Mouse (Mus musculus) midbrain, embryonic 15.5 days (tissue): ENCODE measurements around the gene Upf2. TPM values are rescaled to one million over a fixed set of nuclear protein-coding genes. Genes with fewer than 3 reads are reported as not detected.
"Not testable (repeated sequence)": the region's sequence is repeated elsewhere in the genome, so short reads cannot be mapped to it uniquely, and the experiment has no call there.

Source experiments
- ATAC-seq: fragments of 200-750 bp; cut with Nextera tagmentation; replicated peaks from 2 replicates; pipeline ENCODE4 v1.8.0; 2017; ENCODE audit warnings: moderate TSS enrichment
- H3K27ac ChIP-seq: fragments of 300-500 bp; sonication (generic); 2 replicates; pipeline ENCODE4 v1.5.1; 2015; ENCODE audit warnings: mild to moderate bottlenecking, inconsistent platforms
- H3K27me3 ChIP-seq: fragments of 300-500 bp; sonication (generic); replicated peaks from 2 replicates; pipeline ENCODE4 v1.6.1; 2015; ENCODE audit warnings: inconsistent platforms
- H3K36me3 ChIP-seq: fragments of 300-500 bp; sonication (generic); replicated peaks from 2 replicates; pipeline ENCODE4 v1.6.1; 2015; ENCODE audit warnings: inconsistent platforms
- H3K4me1 ChIP-seq: fragments of 300-500 bp; sonication (generic); 2 replicates; pipeline ENCODE4 v1.6.1; 2015; ENCODE audit warnings: inconsistent platforms
- H3K4me2 ChIP-seq: fragments of 300-500 bp; sonication (generic); 2 replicates; pipeline ENCODE4 v1.6.1; 2015; ENCODE audit warnings: inconsistent platforms, mild to moderate bottlenecking, moderate library complexity
- H3K4me3 ChIP-seq: fragments of 300-500 bp; sonication (generic); 2 replicates; pipeline ENCODE4 v1.5.1; 2015; ENCODE audit warnings: mild to moderate bottlenecking, inconsistent platforms
- H3K9ac ChIP-seq: fragments of 300-500 bp; sonication (generic); 2 replicates; pipeline ENCODE4 v1.6.1; 2015; ENCODE audit warnings: mild to moderate bottlenecking, inconsistent platforms
- H3K9me3 ChIP-seq: fragments of 300-500 bp; sonication (generic); 2 replicates; pipeline ENCODE4 v1.6.1; 2016; ENCODE audit warnings: inconsistent platforms
- WGBS: fragments of 180-500 bp; shearing (Covaris S2); methylation state at CpG from one replicate; pipeline ENCODE4 v1.1.7; 2015; ENCODE audit warnings: mixed read lengths; 5-methylcytosine and 5-hydroxymethylcytosine counted together
- polyA plus RNA-seq: library from polyadenylated mRNA; unstranded; fragments of >200 nt; fragmentation: Nextera tagmentation; extraction: Ambion mirVana; gene quantifications from 2 replicates; pipeline ENCODE4 v1.2.1, GENCODE M21; 2015

The Upf2 gene
- polyA plus RNA-seq, 1 experiment from 2014 or later: 8.8 TPM

DNA sequence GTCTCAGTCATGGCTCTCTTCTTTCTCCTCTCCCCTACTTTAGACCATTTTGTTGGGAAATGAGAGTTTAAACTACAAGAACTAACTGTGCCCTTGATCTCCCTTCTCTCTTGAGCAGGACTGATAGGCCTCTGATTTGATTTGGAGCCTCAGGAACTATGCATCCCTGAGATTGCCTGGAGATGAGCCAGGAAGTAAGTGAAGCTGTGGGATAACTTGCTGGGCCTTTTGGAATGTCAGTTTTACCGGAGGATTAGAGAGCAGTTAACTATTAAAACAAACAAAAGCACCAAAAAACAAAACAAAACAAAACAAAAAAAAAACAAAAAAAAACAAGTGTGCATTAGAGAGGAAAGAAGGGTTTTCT, 124.2 kb downstream of the Upf2 start:
- ATAC-seq: no peak
- no peaks in the 10 kb centered on the region for H3K9me3 ChIP-seq
- H3K4me1 ChIP-seq: no peaks in the 10 kb centered on the region
- WGBS: 52% methylated on average over 1 of the region's 1 CpGs
- H3K27me3 ChIP-seq: no peaks in the 10 kb centered on the region
- H3K36me3 ChIP-seq: no peaks in the 10 kb centered on the region
- H3K27ac ChIP-seq: no peak overlapping the region
- no peak overlapping the region for H3K4me3 ChIP-seq
- H3K4me2 ChIP-seq: no peak overlapping the region
- H3K9ac ChIP-seq: no peak overlapping the region

DNA sequence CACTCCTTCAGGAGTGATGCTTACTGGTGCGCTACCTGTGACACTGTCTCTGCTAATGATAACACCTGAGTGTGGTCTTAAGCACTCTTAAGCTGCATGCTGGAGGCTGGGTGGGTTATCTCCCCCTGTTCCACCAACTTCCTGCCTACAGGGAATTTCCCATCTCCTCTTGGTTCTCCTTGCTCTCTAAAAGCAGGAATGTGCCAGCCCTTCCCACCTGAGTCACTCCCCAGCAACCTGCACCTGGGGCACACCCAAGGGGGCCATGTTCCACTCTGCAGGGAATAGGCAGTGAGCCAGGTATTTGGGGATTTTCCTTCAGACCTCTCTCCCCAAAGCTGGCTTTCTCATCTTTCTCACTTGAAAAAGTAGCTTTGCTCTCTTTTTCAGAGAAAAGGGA, 128.8 kb downstream of the Upf2 start:
- H3K4me1 ChIP-seq: no peaks in the 10 kb centered on the region
- no peak overlapping the region for H3K4me3 ChIP-seq
- H3K9me3 ChIP-seq: no peaks in the 10 kb centered on the region
- H3K4me2 ChIP-seq: no peak overlapping the region
- H3K27me3 ChIP-seq: no peaks in the 10 kb centered on the region
- H3K9ac ChIP-seq: no peak overlapping the region
- H3K36me3 ChIP-seq: no peaks in the 10 kb centered on the region
- no peak for ATAC-seq
- H3K27ac ChIP-seq: no peak overlapping the region
- 95% methylated on average over 1 of the region's 1 CpGs for WGBS

DNA sequence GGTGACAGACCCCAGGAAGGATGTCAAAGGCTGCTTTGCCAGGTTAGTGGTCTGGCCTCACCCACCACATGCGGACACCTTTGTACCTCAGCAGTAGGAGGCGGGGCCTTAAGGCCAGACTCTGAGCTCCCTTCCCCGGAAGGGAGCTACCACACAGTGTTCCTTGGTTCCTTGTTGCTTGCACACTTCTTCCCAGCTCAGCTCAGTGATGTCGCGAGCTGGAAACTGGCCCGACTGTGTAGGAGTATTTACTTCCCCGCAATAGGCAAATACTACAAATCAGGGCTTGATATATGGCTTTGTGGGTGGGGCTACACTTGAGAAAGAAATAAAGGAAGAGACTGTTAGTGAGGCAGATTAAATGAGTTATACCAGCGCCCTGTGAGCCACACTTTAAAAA, 129.8 kb downstream of the Upf2 start:
- ATAC-seq: no peak
- no peaks in the 10 kb centered on the region for H3K9me3 ChIP-seq
- 66% methylated on average over 8 of the region's 8 CpGs for WGBS

DNA sequence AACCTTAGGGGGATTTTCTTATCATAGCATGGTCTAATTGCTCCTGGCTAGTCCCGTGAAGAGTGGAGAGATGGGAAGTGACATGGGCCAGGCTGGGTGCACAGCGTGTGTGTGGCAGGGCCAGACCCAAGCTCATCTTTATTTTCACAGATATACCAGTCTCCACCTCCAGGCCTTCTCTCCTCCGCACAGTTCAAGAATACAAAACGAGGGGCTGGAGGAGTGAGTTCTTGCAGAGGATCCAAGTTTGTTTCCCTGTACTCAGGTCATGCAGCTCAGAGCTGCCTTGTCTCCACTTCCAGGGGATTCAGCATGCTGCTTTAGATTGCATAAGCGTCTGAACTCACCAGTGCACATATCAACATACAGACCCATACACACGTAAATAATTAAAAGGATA, 131.3 kb downstream of the Upf2 start:
- Histone ChIP-seq H3K27ac (no peak overlapping the region), H3K27me3 (no peaks in the 10 kb centered on the region), H3K9ac (no peak overlapping the region), H3K4me1 (no peaks in the 10 kb centered on the region), H3K4me2 (no peak overlapping the region), H3K4me3 (no peak overlapping the region), H3K36me3 (no peaks in the 10 kb centered on the region), H3K9me3 (no peaks in the 10 kb centered on the region)
- ATAC-seq: no peak
- 87% methylated on average over 6 of the region's 6 CpGs for WGBS

More for the DNA sequence above, 129.8 kb downstream of the Upf2 start:
- Histone ChIP-seq H3K4me1 (no peaks in the 10 kb centered on the region), H3K27ac (no peak overlapping the region), H3K27me3 (no peaks in the 10 kb centered on the region), H3K4me3 (no peak overlapping the region), H3K36me3 (no peaks in the 10 kb centered on the region), H3K9ac (no peak overlapping the region), H3K4me2 (no peak overlapping the region)

DNA sequence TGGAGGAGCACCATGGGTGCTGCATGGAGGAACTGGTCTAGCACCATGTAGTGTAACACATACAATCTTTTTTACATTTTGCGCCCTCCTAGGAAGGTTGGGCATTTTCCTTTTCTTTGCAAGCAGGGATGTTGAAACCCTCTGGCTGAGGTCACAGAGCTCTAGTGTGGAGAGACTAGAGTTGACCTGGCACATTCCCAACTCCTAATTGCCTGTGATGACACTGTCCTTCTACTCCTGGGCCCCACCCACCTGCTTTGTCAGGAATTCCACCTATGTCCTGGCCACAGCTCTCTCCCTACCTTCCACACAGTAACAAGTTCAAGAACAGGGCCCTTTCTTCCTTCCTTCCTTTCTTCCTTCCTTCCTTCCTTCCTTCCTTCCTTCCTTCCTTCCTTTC, 132.4 kb downstream of the Upf2 start:
- Histone ChIP-seq H3K4me3 (no peak overlapping the region), H3K36me3 (no peaks in the 10 kb centered on the region), H3K4me2 (no peak overlapping the region), H3K4me1 (no peaks in the 10 kb centered on the region), H3K9ac (no peak overlapping the region), H3K9me3 (no peaks in the 10 kb centered on the region), H3K27ac (no peak overlapping the region), H3K27me3 (no peaks in the 10 kb centered on the region)
- no peak for ATAC-seq
- 100% methylated on average over 1 of the region's 1 CpGs for WGBS

DNA sequence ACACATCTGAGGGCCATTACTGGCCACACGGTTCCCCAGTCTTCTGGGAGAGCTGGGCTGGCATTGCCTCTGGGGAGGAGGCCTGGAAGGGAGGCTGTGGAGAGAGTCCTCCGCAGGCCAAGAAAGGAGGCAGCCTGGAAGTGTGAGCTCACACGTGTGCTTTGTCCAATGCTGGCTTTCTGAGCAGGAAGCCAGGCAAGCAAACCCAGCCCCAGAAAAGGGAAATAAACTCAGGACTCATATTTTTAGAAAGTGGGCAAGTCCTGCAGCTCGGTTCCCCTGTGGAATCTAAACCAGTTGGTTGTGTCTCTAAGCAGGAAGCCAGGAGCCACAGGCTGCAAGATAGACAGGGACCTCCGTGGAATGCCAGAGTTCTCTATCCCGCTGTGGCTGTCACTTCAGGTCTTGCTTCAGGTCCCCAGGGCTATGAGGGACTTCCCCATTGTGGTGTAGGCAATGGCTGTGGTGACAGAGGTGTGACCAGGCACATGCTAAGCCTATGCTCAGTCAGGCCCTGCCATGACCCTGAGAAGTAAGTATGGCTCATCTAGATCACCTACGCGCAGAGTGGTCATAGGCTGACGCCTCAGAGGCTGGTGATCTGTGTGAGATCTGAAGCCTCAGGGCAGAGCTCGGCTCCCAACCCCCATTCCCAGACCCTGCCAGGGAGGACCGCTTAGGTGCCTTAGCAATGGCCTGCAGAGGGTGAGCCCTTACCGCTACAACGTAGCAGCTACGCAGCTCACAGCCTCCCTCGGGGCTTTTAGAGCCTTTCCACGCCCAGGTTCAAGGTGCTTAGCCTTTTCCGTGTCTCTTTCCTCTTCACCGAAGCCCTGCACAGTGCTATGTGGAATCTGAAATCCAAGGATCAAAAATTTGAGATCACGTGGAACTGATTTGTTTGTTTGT, 134.6 kb downstream of the Upf2 start:
- no peak overlapping the region for H3K9ac ChIP-seq
- H3K4me2 ChIP-seq: no peak overlapping the region
- 79% methylated on average over 19 of the region's 19 CpGs for WGBS
- no peak overlapping the region for H3K4me3 ChIP-seq
- no peaks in the 10 kb centered on the region for H3K27me3 ChIP-seq
- H3K36me3 ChIP-seq: no peaks in the 10 kb centered on the region
- H3K4me1 ChIP-seq: no peaks in the 10 kb centered on the region
- H3K9me3 ChIP-seq: no peaks in the 10 kb centered on the region
- no peak for ATAC-seq
- H3K27ac ChIP-seq: no peak overlapping the region

DNA sequence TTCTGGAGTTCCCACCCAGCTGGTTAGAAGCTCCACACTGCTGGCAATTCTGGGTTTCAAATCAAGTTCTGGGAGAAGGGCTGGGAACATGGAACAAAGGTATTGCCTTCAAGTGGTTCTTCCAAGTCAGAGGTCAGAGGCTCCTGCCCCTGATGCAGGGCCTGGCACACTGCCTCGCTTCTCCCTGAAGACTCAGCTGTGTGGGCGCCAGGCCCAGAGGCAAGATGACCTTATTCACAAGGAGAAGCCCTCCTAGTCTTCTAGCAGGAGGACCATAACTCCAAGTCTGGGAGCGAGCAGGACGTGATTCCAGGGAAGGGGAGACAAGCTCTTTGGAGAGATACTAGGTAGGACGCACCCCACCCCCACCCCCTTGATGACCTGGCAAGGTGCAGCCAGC, 135.9 kb downstream of the Upf2 start:
- ATAC-seq: no peak
- Histone ChIP-seq H3K9ac (no peak overlapping the region), H3K27me3 (no peaks in the 10 kb centered on the region), H3K9me3 (no peaks in the 10 kb centered on the region), H3K27ac (no peak overlapping the region), H3K36me3 (no peaks in the 10 kb centered on the region), H3K4me3 (no peak overlapping the region), H3K4me2 (no peak overlapping the region), H3K4me1 (no peaks in the 10 kb centered on the region)
- WGBS: 91% methylated on average over 5 of the region's 5 CpGs

DNA sequence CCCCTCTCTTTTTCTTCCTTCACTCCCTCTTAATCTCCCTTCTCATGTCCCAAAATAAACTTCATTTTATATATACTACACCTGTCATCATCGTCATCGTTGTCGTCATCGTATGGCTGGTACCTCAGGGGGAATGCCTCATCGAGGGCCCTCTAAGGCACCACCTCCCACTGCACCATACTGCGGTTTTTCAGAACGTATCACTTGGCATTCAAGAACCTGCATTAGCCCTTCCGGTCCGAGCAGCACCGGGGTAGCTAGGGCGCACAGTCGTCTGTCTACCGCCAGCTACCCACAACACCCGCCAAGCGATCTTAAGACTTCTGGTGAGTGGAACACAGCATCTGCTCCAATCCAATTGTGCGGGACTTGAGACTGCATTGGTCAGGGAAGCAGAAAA, 138.7 kb downstream of the Upf2 start:
- H3K27me3 ChIP-seq, H3K27ac ChIP-seq, H3K4me1 ChIP-seq, H3K9me3 ChIP-seq, H3K4me3 ChIP-seq, H3K36me3 ChIP-seq, H3K9ac ChIP-seq, ATAC-seq, H3K4me2 ChIP-seq: not testable (repeated sequence)
- 86% methylated on average over 16 of the region's 16 CpGs for WGBS

DNA sequence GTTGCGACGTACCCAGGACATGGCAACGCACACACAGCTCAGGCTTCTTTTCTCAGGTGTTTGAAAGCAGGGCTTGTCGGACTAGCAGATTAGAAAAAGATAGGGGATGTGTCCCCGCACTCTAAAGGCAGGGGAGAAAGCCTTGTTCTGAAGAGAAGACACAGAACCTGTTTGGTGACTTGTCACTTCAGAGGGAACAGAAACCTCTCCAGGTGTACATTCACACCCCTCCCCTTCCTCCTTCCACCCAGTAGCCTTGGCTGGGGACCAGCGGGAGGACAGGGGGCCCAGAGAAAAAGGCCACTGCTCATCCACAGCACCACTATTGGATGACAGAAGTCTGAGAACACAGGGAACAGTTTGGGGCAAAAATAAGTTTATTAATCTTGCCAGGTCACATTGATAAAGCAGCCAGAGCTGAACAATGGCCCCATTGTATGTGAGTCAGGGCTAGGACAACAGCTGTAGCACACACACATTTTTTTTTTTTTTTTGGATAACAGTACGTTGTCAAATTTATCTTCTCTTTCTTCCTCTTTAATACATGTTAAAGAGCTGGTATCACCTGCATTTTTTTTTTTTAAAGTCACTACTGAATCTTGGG, 145.9 kb downstream of the Upf2 start:
- H3K27ac ChIP-seq: no peak overlapping the region
- no peak for ATAC-seq
- peaks cover 13% of the 10 kb centered on the region; the same call in 1 of the 2 replicates for H3K27me3 ChIP-seq
- no peaks in the 10 kb centered on the region for H3K9me3 ChIP-seq
- 73% methylated on average over 7 of the region's 7 CpGs for WGBS
- H3K9ac ChIP-seq: no peak overlapping the region
- H3K4me1 ChIP-seq: peaks cover 11% of the 10 kb centered on the region
- H3K4me3 ChIP-seq: no peak overlapping the region
- H3K36me3 ChIP-seq: no peaks in the 10 kb centered on the region
- H3K4me2 ChIP-seq: no peak overlapping the region

DNA sequence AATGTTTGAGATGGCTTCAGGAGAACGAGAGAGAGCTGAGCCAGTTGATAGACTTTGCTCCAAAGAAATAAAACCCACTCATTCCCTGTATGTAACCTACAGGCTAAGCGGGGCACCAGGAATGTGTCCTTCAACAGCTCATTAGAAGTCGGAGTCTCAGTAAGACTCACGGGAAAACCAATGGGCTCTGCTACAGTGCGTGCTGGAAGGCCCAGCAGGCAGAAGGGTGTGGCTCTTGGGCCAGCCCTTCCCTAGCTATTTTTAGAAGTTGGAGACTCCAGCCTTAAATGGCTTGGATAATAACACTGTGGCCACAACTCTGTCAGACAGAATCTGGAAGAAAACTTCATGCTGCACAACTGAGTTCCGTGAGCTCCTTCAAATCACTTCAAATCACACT, 147.7 kb downstream of the Upf2 start:
- Histone ChIP-seq H3K4me2 (no peak overlapping the region), H3K4me3 (no peak overlapping the region), H3K4me1 (peaks cover 11% of the 10 kb centered on the region), H3K9me3 (no peaks in the 10 kb centered on the region), H3K27ac (no peak overlapping the region), H3K36me3 (no peaks in the 10 kb centered on the region), H3K27me3 (peaks cover 13% of the 10 kb centered on the region; the same call in 1 of the 2 replicates), H3K9ac (no peak overlapping the region)
- 43% methylated on average over 6 of the region's 6 CpGs for WGBS
- no peak for ATAC-seq

DNA sequence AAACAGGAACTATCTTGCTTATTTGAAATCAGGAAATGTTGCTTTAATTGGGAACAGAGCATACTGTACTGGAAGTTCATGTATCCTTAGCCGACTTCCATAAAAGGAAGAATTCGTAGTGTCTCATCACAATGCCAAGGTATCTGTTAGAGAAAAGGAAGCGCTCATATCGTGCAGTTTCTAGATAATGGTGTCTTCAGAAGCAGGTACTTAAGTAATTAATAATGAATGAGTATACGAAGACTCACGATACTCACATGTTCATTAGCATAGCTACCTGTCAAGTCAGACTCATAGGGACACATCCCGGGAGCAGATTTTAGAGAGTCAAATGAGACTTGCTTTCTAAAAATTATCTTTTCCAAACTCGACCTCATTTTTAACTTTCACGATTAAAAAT, 148.2 kb downstream of the Upf2 start:
- H3K4me2 ChIP-seq: no peak overlapping the region
- H3K36me3 ChIP-seq: no peaks in the 10 kb centered on the region
- H3K4me3 ChIP-seq: no peak overlapping the region
- WGBS: 76% methylated on average over 9 of the region's 9 CpGs
- H3K9me3 ChIP-seq: no peaks in the 10 kb centered on the region
- ATAC-seq: no peak
- H3K27me3 ChIP-seq: peaks cover 13% of the 10 kb centered on the region; the same call in 1 of the 2 replicates
- H3K9ac ChIP-seq: no peak overlapping the region
- no peak overlapping the region for H3K27ac ChIP-seq
- peaks cover 11% of the 10 kb centered on the region for H3K4me1 ChIP-seq

DNA sequence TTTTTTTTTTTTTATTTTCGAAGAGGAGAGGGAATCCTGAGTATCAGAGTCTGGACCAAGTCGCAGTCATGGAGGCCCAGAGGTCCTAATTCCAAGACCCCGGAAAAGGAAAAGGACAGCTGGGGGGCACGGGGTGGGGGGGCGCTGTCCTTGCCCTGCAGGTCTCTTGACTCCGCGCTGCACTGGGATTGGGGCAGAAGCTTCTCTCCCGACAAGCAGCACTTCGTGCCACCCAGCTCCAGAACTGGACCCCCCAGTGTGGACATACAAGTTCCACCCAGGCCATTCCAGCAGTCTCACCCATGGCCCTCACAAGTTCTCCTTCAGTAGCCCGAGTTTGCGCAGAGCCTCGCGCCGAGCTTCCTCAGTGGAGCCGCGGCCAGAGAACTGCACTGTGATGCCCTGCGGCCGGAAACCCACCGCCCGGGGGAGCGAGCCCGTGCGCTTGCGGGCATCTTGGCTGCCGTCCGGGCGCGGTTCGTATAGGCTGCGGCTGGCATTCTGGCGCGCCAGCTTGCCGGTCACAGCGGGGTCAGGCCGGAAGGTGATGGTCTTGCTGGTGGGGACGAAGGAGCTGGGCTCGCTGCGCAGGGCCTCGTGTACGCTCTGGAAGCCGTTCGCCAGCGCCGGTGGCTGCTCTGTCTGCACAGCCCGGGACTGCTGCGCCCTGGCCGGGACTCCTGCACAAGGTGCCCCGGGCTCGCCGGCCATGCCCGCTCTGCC, 148.9 kb downstream of the Upf2 start:
- Histone ChIP-seq H3K36me3 (no peaks in the 10 kb centered on the region), H3K27ac (no peak overlapping the region), H3K9me3 (no peaks in the 10 kb centered on the region), H3K4me2 (peak overlapping the region; percentile 91), H3K4me3 (peak overlapping the region; percentile 45), H3K4me1 (peaks cover 11% of the 10 kb centered on the region), H3K9ac (peak overlapping the region; percentile 63), H3K27me3 (peaks cover 13% of the 10 kb centered on the region; the same call in 1 of the 2 replicates)
- WGBS: 10% methylated on average over 51 of the region's 51 CpGs
- ATAC-seq: peak; percentile 91
